Mouse (Mus musculus) erythroblast, adult 5-6 weeks (primary cell): ENCODE data around the gene Hp. TPM values are rescaled to one million over a fixed set of nuclear protein-coding genes. Genes with fewer than 3 reads are reported as not detected.
A peak's percentile ranks its signal among the peaks of the same experiment; 100 is the strongest.

ENCODE experiments used
- ATAC-seq: replicated peaks from 2 replicates; pipeline ENCODE4 v1.8.0; 2016; ENCODE audit warnings: moderate number of reproducible peaks, mild to moderate bottlenecking, moderate TSS enrichment, inconsistent platforms; ENCODE audit not compliant: poor library complexity, low FRiP score, severe bottlenecking
- total RNA-seq, 2 experiments: library from RNA; stranded (forward) in 1 of 2; stranded (reverse) in 1 of 2; fragments of 150-400 nt in 1 of 2; fragments of 200-764, 138-1000 nt in 1 of 2; gene quantifications; 2 replicates each; pipeline versions ENCODE4 v1.2.3 to v1.2.4; 2015 to 2017; ENCODE audit warnings: low replicate concordance in 2 of 2

The Hp gene
- total RNA-seq, 2 experiments from 2014 or later: 102 to 127 TPM

DNA sequence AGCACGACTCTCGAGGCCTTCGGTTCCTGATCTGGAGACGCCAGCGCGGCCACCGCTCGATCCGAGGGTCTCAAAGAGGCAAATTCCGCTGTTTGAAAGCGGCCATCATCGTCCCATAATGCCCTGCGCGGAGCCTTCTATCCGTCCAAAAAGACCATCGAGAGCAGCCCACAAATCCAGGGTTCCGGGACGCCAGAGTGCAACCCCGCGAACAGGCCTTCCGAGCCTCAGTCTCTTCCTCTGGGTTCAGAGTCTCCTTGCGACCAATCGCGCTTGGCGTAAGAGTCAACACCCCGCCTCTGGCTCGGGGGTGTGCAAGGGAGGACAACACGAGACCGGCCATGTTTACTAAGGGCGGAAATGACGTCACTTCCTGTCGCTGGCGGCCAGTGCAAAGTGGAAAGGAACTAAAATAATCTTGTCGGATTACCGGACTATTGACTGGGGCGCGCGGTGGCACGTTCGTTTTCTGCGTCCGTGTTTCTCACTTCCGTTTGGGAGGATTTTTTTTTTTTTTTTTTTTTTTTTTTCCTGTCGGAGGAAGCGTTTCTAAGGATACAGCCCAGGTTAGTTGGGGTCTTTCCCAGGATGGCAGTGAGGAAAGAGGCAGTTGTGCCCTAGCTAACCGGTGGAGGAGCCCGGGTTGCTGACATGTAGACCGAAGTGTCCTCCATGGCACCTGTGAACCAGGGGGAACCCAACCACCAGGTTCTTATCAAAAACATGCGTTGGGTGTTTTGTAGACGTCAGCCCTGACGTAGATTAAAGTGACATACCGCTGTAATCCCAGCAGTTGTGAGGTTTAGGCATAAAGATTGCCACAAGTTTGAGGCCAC, 13.3 kb downstream of the Hp start, which contains the start of the genes Dhx38 and Txnl4b:
Gene Dhx38 (minus strand): TSS at position 364 of the 836 bp plus-strand sequence.
Gene Txnl4b (plus strand): TSS at position 395 of the 836 bp plus-strand sequence.
- ATAC-seq: peak; percentile 95

DNA sequence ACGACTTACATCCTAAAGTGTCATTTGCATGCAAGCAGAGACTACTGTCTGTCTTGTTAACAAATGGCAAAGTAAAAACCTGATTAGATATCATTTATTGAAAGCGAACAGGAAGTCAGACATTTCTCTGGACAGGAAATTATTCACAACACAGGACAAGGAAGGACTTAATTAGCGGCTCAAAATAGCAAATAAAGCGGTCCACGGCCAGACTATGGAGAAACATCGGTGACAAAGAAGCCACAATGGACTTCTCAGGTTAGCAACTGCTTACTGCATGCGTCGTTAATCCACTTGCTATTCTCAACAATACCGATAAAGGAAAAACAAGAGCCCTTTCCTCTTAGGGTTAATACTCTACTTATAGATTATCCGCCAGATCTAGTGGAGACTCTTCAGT, 14.2 kb downstream of the Hp start:
- ATAC-seq: no peak

DNA sequence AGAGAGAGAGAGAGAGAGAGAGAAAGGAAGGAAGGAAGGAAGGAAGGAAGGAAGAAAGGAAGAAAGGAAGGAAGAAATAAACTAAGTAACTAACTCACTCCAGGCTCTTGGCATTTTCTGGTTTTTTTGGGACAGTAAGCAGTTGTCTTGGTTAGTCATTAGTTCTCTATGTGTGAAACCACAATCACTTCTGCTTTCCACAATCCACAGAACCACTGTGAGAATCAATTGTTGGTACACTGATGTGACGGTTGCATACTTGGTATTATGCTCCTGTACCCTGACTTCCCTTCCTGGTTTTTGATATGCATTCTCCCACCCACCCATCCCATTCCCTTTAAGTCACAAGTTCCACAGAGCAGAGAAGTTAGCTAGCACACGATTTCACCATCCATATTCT, 15.1 kb downstream of the Hp start:
- ATAC-seq: no peak

DNA sequence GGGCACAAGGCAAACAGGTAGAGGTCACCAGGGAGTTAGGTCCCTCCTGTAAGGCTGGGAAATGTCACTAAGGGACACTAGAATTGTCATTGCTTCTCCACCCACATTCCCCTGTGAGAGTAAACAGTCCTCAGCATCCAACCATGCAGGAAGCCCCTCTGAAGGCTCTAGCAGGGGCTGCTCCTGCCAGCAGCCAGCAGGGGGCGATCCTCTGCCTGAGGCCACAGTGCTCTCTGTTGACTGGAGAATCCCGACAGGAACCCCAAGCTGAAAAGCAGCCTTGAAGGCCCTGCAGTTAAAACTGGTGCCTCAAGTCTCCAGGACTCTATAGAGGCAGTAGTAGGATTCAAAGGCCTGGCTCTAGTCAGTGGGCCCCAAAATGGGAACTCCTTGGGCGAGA, 27.3 kb downstream of the Hp start:
- ATAC-seq: peak; percentile 48; the same call in 1 of the 2 replicates

DNA sequence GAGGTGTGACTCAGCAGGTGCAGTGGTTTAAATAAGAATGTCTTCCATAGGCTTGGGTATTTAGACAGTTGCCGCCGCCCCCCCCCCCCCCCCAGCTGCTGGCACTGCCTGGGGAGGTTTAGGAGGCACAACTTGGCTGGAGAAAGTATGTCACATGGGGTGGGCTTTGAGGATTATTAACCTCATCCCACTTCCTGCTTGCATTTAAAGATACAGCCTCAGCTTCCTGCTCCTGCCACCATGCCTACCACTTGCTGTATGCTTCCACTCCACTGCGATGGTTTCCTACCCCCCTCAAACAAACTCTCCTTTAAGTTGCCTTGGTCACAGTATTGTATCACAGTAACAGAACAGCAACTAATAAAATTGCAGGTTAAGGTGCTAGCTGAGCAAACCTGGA, 34.9 kb downstream of the Hp start:
- no peak for ATAC-seq

DNA sequence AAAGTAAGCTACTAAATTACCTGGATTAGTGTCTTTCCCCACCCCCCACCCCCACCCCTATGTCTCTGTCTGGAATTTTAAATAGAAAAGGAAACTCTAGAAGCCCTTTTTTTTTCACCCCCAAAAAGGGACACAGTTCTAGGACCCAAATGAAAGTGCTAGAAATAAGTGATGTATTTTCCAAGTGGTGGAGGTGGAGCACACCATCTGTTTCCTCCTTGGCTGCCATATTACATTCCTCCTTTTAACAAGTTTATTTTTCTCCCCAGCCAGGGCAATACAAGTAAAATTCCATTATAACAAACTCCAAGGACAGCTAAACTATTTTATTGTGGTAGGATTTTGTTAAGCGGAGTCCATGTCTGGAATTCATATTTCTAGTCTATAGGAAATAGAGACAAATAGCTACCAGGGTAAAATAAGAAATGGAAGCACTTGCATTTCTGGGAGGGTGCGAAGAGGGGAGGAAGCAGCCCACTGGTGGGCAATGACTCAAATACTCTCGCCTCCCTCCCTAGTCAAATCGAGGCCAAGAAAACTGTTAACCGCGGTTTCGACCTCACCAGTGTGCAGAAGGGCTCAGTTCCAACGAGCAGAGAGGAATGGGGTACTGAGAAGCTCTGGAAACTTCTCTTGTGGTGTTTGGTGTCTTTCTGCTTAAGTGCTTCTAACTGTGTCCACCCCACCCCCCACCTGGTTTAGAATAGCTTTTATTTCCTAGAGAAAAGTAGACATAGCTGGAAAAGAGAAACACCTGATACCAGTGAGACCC, 36.0 kb downstream of the Hp start:
- ATAC-seq: no peak

DNA sequence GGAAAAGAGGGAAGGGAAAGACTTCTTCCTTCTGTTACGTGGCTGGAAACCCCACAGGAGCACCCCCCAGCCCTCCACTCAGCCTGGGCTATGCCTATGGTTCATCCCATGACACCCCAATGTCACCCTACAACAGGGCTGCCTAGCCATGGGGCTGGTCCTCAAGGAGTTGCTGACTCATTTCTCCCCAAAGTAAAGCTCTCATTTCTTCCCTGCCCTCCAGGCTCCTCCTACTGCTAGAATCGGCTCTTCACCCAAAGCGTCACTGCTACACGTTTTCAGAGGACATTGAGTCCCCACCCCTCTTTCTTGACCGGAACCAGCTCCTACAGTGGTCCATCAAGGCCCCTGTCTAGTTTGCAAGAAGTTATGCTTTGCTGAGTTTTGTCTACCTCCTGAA, 36.8 kb downstream of the Hp start:
- no peak for ATAC-seq

DNA sequence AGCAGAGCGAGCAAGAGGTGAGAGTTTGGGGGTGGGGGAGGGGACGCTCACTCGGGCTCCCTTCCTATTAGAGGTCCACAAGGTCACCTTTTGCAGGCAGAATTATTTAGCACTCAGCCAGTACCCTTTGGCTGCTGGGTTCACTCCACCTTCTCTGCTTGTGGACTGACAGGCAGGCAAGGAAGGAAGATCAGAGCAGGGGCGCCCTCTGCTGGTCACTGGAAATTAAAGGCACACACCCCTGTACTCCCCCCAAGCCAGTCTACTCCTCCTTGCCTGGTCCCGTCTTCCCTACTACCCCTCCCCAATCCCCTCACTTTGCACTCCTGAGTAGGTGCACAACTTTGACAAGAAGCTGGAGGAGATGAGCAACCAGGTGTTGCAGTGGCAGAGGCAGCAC, 42.3 kb downstream of the Hp start:
- ATAC-seq: peak; percentile 73

DNA sequence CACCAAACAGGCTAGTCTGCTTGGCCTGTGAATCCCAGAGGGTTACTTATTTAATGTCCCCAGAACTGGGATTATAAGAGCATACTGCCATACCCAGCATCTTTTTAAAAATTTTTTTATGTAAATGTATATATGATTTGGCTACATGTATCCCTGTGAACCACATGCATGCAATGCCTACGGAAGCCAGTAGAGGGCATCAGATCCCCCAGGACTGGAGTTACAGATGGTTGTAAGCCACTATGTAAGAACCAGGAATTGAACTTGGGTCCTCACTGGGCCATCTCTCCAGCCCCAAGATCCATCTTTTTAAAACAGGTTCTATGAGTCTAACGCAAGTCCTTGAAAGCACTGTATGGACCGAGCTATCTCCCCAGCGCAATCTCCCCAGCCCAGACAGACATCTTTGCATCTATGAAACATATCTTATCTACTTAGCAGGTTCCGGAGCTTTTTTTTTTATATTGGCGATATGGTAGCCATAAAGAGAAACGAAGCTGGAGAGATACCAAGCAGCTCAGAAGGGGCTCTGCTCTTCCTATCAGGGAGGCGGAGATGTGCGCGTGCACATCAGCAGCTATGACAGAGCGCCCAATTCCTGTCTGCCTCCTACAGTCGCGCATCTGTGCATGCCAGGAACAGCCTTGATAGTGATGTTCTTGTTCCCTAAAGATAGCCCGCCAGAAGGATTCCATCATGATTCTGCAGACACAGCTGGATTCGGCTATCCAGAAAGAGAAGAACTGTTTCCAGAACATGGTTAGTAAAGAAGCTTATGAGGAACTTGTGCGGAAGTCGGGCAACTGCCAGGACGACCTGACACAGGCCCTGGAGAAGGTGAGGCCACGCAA, 43.6 kb downstream of the Hp start:
- ATAC-seq: peak; percentile 53; the same call in 1 of the 2 replicates

Other genes with a start within 250 kb of the Hp start
- gene Pmfbp1, start 85.1 kb downstream of the Hp start, total RNA-seq (2015; ENCODE audit: low replicate concordance): not detected in 2 replicates
- gene Pmfbp1, start 85.1 kb downstream of the Hp start, total RNA-seq (2017; ENCODE audit: low replicate concordance): not detected in 2 replicates
- gene Dhx38, start 13.3 kb downstream of the Hp start, total RNA-seq (2015; ENCODE audit: low replicate concordance): 6.1 and 6.3 TPM in 2 replicates
- 18.2 and 26.5 TPM in 2 replicates for gene Dhx38, start 13.3 kb downstream of the Hp start, total RNA-seq (2017; ENCODE audit: low replicate concordance)
- 1.9 and 3.6 TPM in 2 replicates for gene Txnl4b, start 13.3 kb downstream of the Hp start, total RNA-seq (2015; ENCODE audit: low replicate concordance)
- 3.8 and 4.3 TPM in 2 replicates for gene Txnl4b, start 13.3 kb downstream of the Hp start, total RNA-seq (2017; ENCODE audit: low replicate concordance)
- 0.77 and 4.8 TPM in 2 replicates for gene Dhodh, start 29.5 kb upstream of the Hp start, total RNA-seq (2015; ENCODE audit: low replicate concordance)
- 4.0 and 4.3 TPM in 2 replicates for gene Dhodh, start 29.5 kb upstream of the Hp start, total RNA-seq (2017; ENCODE audit: low replicate concordance)
- gene Pkd1l3, start 35.3 kb upstream of the Hp start, total RNA-seq (2015; ENCODE audit: low replicate concordance): 0.38 TPM in 1 of 2 replicates, not detected in the other
- gene Pkd1l3, start 35.3 kb upstream of the Hp start, total RNA-seq (2017; ENCODE audit: low replicate concordance): not detected in 2 replicates
- 34.6 and 41.8 TPM in 2 replicates for gene Ist1, start 114.1 kb upstream of the Hp start, total RNA-seq (2015; ENCODE audit: low replicate concordance)
- 38.2 and 45.8 TPM in 2 replicates for gene Ist1, start 114.1 kb upstream of the Hp start, total RNA-seq (2017; ENCODE audit: low replicate concordance)
- 1.7 and 5.9 TPM in 2 replicates for gene Zfp821, start 126.4 kb upstream of the Hp start, total RNA-seq (2015; ENCODE audit: low replicate concordance)
- 9.6 and 12.0 TPM in 2 replicates for gene Zfp821, start 126.4 kb upstream of the Hp start, total RNA-seq (2017; ENCODE audit: low replicate concordance)
- gene Atxn1l, start 158.6 kb upstream of the Hp start, total RNA-seq (2015; ENCODE audit: low replicate concordance): 1.3 and 5.6 TPM in 2 replicates
- 3.5 and 4.3 TPM in 2 replicates for gene Atxn1l, start 158.6 kb upstream of the Hp start, total RNA-seq (2017; ENCODE audit: low replicate concordance)
- 35.7 and 85.7 TPM in 2 replicates for gene Ap1g1, start 199.4 kb upstream of the Hp start, total RNA-seq (2015; ENCODE audit: low replicate concordance)
- 26.2 and 55.2 TPM in 2 replicates for gene Ap1g1, start 199.4 kb upstream of the Hp start, total RNA-seq (2017; ENCODE audit: low replicate concordance)